Mouse (Mus musculus): ENCODE measurements around the gene Zc3h15. TPM values are rescaled to one million over a fixed set of nuclear protein-coding genes. Genes with fewer than 3 reads are reported as not detected.

Gene Zc3h15
- polyA plus RNA-seq, 1 experiment from 2014 or later: 178 TPM

DNA sequence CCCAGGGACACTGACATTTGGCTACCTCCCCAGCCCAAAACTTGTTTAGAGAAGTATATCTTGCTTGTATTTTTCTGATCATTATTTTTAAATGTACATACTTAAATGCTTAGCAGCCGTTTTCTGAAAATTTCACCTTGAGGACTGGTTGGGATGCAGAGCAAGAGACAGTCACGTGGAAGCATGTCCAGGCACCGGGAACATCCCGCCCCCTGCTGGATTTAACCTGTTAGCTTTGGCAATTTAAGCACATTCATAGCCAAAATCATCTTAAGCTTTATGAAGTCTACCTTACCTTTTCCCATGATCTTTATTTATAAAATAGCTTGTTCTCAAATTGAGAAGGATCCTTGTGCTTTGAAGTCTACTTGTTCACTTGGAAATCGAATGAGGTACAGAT lies 25.8 kb downstream of the Zc3h15 start:
- H3K4me2 ChIP-seq: no peak overlapping the region
- ATAC-seq (ENCODE audit: low FRiP score) (no peak), DNase-seq (ENCODE audit: low spot score, missing footprints) (no peak)
- no peak overlapping the region for H3K4me3 ChIP-seq (ENCODE audit: low read depth, low read length)
- H3K27ac ChIP-seq (ENCODE audit: low read depth, low read length): no peak overlapping the region
- H3K9me3 ChIP-seq (ENCODE audit: control insufficient read depth, low read length): no peaks in the 10 kb centered on the region
- no peaks in the 10 kb centered on the region for H3K4me1 ChIP-seq (ENCODE audit: control insufficient read depth, insufficient read depth, low read length)
- H3K9ac ChIP-seq (ENCODE audit: low read length): no peak overlapping the region
- WGBS: 85% methylated on average over 5 of the region's 5 CpGs
- no peaks in the 10 kb centered on the region for H3K36me3 ChIP-seq (ENCODE audit: control insufficient read depth, insufficient read depth, low read length)
- no peaks in the 10 kb centered on the region for H3K27me3 ChIP-seq (ENCODE audit: control insufficient read depth, insufficient read depth, low read length)

DNA sequence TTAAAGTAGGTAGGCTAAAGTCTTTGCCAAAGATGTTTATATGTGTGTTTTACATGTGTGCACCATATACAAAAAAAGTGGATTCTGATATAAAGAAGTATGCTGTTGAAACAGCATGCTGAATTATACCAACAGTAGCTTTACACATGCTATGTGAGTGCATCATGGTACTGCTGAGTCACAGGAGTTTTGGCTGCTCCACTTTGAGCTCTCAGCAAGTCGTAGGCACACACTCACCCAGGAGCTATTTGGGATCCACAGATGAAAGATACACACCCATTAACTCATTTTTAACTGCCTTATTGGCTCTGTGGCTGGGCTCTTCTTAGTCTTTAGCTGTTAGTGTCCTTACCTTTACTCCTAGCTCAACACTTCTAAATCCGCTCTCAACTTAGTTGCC lies 27.6 kb downstream of the Zc3h15 start:
- H3K4me3 ChIP-seq (ENCODE audit: low read depth, low read length): no peak overlapping the region
- H3K9ac ChIP-seq (ENCODE audit: low read length): no peak overlapping the region
- no peaks in the 10 kb centered on the region for H3K27me3 ChIP-seq (ENCODE audit: control insufficient read depth, insufficient read depth, low read length)
- no peaks in the 10 kb centered on the region for H3K4me1 ChIP-seq (ENCODE audit: control insufficient read depth, insufficient read depth, low read length)
- no peak for ATAC-seq (ENCODE audit: low FRiP score)
- no peaks in the 10 kb centered on the region for H3K36me3 ChIP-seq (ENCODE audit: control insufficient read depth, insufficient read depth, low read length)
- WGBS: 94% methylated on average over 2 of the region's 2 CpGs
- no peak for DNase-seq (ENCODE audit: low spot score, missing footprints)
- H3K4me2 ChIP-seq: no peak overlapping the region
- no peak overlapping the region for H3K27ac ChIP-seq (ENCODE audit: low read depth, low read length)
- no peaks in the 10 kb centered on the region for H3K9me3 ChIP-seq (ENCODE audit: control insufficient read depth, low read length)

DNA sequence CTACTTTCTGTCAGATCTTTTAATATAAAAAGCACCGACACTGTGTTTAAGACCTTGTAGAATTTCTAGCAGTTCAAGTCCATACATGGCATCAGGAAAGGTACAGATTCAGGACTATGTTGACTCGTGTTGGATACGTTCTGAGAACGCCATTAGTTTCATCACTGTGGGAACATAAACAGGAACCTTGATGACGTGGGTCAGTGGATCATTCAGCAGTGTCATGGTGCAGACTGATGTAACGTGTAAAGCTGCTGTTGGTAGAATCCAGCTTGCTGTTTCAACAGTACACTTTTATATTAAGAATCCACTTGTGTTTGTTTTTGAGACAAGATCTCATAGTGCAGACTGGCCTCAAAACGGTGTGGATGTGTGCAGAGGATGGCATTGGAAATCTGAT lies 28.8 kb downstream of the Zc3h15 start:
- no peak for ATAC-seq (ENCODE audit: low FRiP score)
- H3K36me3 ChIP-seq (ENCODE audit: control insufficient read depth, insufficient read depth, low read length): no peaks in the 10 kb centered on the region
- H3K4me2 ChIP-seq: no peak overlapping the region
- H3K9me3 ChIP-seq (ENCODE audit: control insufficient read depth, low read length): no peaks in the 10 kb centered on the region
- no peak overlapping the region for H3K27ac ChIP-seq (ENCODE audit: low read depth, low read length)
- no peak overlapping the region for H3K9ac ChIP-seq (ENCODE audit: low read length)
- no peaks in the 10 kb centered on the region for H3K27me3 ChIP-seq (ENCODE audit: control insufficient read depth, insufficient read depth, low read length)
- WGBS: 85% methylated on average over 7 of the region's 7 CpGs
- H3K4me3 ChIP-seq (ENCODE audit: low read depth, low read length): no peak overlapping the region
- no peak for DNase-seq (ENCODE audit: low spot score, missing footprints)
- H3K4me1 ChIP-seq (ENCODE audit: control insufficient read depth, insufficient read depth, low read length): no peaks in the 10 kb centered on the region

DNA sequence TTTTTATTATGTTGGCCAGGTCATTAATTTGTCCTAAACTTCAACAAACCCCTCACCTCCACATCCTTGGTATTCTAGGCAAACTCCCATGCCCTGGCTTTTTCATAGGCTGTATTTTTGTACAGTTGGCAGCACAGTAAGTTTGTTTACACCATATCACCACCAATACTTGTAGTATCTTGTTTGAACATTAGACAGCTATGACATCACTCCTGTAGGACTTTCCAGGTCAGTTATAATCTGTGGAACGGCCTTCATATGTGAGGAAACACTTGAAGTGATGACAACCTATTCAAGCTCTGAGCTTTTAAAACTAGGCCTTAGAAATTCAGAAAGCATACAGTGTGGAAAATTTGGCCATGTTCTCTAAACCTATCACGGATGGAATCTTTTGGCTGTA lies 29.6 kb downstream of the Zc3h15 start:
- Histone ChIP-seq H3K4me1 (ENCODE audit: control insufficient read depth, insufficient read depth, low read length) (no peaks in the 10 kb centered on the region), H3K27ac (ENCODE audit: low read depth, low read length) (no peak overlapping the region), H3K9me3 (ENCODE audit: control insufficient read depth, low read length) (no peaks in the 10 kb centered on the region), H3K27me3 (ENCODE audit: control insufficient read depth, insufficient read depth, low read length) (no peaks in the 10 kb centered on the region), H3K9ac (ENCODE audit: low read length) (no peak overlapping the region), H3K4me3 (ENCODE audit: low read depth, low read length) (no peak overlapping the region), H3K36me3 (ENCODE audit: control insufficient read depth, insufficient read depth, low read length) (no peaks in the 10 kb centered on the region), H3K4me2 (no peak overlapping the region)
- no peak for ATAC-seq (ENCODE audit: low FRiP score)
- DNase-seq (ENCODE audit: low spot score, missing footprints): no peak
- 91% methylated on average over 2 of the region's 2 CpGs for WGBS

DNA sequence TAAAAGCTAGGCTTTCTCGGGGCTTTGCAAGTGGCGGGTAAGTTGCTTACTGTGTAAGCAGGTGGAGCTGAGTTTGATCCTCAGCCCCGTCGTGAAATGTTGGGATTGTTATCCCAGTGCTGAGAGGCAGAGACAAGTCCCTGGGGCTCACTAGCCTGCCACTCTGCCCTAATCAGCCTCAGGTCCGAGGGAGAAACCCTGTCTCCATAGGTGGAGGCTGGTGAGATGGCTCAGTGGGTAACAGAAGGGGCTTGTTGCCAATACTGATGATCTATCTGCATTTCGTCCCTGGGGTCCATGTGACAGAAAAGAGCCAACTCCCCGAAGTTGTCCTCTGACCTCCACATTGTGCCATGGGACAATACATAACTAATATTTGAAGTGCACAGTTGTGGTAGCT lies 30.2 kb downstream of the Zc3h15 start:
- Histone ChIP-seq H3K4me2 (no peak overlapping the region), H3K27me3 (ENCODE audit: control insufficient read depth, insufficient read depth, low read length) (no peaks in the 10 kb centered on the region), H3K4me1 (ENCODE audit: control insufficient read depth, insufficient read depth, low read length) (no peaks in the 10 kb centered on the region), H3K9me3 (ENCODE audit: control insufficient read depth, low read length) (no peaks in the 10 kb centered on the region), H3K9ac (ENCODE audit: low read length) (no peak overlapping the region), H3K36me3 (ENCODE audit: control insufficient read depth, insufficient read depth, low read length) (no peaks in the 10 kb centered on the region), H3K4me3 (ENCODE audit: low read depth, low read length) (no peak overlapping the region), H3K27ac (ENCODE audit: low read depth, low read length) (no peak overlapping the region)
- ATAC-seq (ENCODE audit: low FRiP score) (no peak), DNase-seq (ENCODE audit: low spot score, missing footprints) (no peak)
- WGBS: 80% methylated on average over 7 of the region's 7 CpGs

DNA sequence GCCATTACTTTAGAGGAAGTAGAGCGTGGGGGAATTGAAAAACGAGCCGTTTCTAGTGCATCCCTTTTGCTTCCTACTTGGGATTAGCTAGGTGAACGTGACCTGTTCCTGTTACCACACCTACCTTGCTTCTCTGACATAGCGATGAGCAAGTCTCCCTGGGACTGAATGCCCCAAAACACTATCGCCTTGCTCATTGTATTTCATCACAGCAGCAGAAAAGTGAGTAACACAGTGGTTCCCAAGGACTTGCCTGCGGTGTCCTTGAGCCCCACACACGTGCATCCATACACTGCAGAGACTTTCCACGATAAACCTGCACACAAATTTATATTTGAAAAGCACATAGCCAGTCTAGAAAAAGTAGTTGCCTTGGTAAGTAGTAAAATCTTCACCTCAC lies 30.7 kb downstream of the Zc3h15 start:
- H3K4me1 ChIP-seq (ENCODE audit: control insufficient read depth, insufficient read depth, low read length): no peaks in the 10 kb centered on the region
- DNase-seq (ENCODE audit: low spot score, missing footprints) (no peak), ATAC-seq (ENCODE audit: low FRiP score) (no peak)
- H3K9me3 ChIP-seq (ENCODE audit: control insufficient read depth, low read length): no peaks in the 10 kb centered on the region
- H3K36me3 ChIP-seq (ENCODE audit: control insufficient read depth, insufficient read depth, low read length): no peaks in the 10 kb centered on the region
- H3K27ac ChIP-seq (ENCODE audit: low read depth, low read length): no peak overlapping the region
- H3K27me3 ChIP-seq (ENCODE audit: control insufficient read depth, insufficient read depth, low read length): no peaks in the 10 kb centered on the region
- 90% methylated on average over 9 of the region's 9 CpGs for WGBS
- no peak overlapping the region for H3K9ac ChIP-seq (ENCODE audit: low read length)
- H3K4me2 ChIP-seq: no peak overlapping the region
- no peak overlapping the region for H3K4me3 ChIP-seq (ENCODE audit: low read depth, low read length)

DNA sequence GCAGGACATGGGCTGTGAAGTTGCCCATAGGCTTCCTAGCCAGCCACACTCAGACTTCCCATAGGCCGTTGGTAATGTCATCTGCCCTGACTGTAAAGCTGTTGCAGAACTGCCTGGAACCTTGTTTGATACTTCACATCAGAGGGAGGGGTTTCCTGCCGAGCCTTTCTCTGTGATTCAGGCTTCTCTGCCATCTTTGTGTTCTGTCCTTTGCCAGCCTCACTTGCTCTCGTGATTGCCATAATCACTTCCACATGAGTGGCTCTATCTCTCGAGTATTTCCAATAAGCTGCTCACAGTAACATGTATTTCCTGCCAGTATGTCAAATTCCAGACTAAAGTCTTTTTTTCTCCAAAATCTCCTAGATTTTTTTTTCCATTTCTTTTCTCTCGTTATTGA lies 31.4 kb downstream of the Zc3h15 start:
- no peaks in the 10 kb centered on the region for H3K27me3 ChIP-seq (ENCODE audit: control insufficient read depth, insufficient read depth, low read length)
- WGBS: 69% methylated on average over 5 of the region's 5 CpGs

DNA sequence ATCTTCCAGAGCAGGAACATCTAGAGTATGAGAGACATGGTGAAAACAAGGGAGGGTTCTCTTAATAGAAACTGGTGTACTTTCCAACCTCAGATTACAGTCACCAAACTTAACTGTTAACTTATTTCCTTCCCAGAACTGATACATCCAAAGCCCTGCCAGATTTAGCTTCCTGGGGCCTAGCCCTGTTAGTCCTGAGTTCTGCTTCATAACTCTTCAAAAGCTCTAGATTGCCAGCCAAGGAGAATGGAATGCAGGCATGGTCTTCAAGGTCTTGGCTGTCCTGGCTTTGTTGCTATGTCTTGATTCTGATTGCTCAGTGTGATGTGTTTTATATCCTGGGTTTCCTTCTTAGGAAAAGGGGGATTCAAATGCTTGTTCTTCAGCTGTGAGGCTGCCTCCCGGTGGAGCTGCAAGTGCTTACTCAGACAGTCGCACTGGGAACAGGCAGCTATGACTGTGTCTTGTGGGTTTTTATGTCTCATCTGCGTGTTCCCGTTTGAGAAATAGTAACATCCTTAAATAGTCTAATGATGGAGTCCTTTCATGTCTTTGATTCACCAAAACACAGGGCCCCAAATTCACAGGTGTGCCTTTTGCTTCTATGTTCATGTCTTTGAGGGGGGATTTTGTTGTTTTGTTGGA lies 32.1 kb downstream of the Zc3h15 start:
- WGBS: 93% methylated on average over 4 of the region's 4 CpGs

More for the DNA sequence above, 31.4 kb downstream of the Zc3h15 start:
- no peaks in the 10 kb centered on the region for H3K9me3 ChIP-seq (ENCODE audit: control insufficient read depth, low read length)
- no peak for ATAC-seq (ENCODE audit: low FRiP score)
- no peaks in the 10 kb centered on the region for H3K36me3 ChIP-seq (ENCODE audit: control insufficient read depth, insufficient read depth, low read length)
- H3K4me1 ChIP-seq (ENCODE audit: control insufficient read depth, insufficient read depth, low read length): no peaks in the 10 kb centered on the region
- no peak overlapping the region for H3K4me2 ChIP-seq
- no peak overlapping the region for H3K27ac ChIP-seq (ENCODE audit: low read depth, low read length)
- H3K9ac ChIP-seq (ENCODE audit: low read length): no peak overlapping the region; the same call in 1 of the 2 replicates
- no peak for DNase-seq (ENCODE audit: low spot score, missing footprints)
- no peak overlapping the region for H3K4me3 ChIP-seq (ENCODE audit: low read depth, low read length)

DNA sequence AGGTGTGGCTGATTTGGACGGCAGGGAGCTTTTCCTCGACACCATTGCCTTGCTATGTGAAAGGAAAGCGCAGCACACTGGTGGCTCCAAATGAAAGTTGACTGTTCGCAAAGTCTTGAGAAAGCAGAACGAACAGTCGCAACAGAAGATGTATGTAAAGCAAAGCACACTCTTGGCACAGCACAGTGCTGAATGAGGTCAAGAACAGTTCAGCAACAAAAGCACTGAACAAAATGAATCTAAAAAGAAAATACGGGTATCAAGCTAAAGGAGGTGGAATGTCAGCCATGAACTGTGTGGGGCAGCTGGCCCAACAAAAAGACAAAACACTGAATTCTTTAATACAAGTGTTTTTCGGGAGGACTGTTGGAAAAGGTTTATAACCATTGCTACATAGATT lies 37.1 kb downstream of the Zc3h15 start:
- whole genome bisulfite sequencing: 91% methylated on average over 8 of the region's 8 CpGs
- ATAC-seq (ENCODE audit: low FRiP score): no peak
- H3K9me3 ChIP-seq (ENCODE audit: control insufficient read depth, low read length): no peaks in the 10 kb centered on the region

More for the DNA sequence above, 32.1 kb downstream of the Zc3h15 start:
- DNase-seq (ENCODE audit: low spot score, missing footprints) (no peak), ATAC-seq (ENCODE audit: low FRiP score) (no peak)
- Histone ChIP-seq H3K4me2 (no peak overlapping the region), H3K27ac (ENCODE audit: low read depth, low read length) (no peak overlapping the region), H3K9ac (ENCODE audit: low read length) (no peak overlapping the region), H3K36me3 (ENCODE audit: control insufficient read depth, insufficient read depth, low read length) (no peaks in the 10 kb centered on the region), H3K4me1 (ENCODE audit: control insufficient read depth, insufficient read depth, low read length) (no peaks in the 10 kb centered on the region), H3K9me3 (ENCODE audit: control insufficient read depth, low read length) (no peaks in the 10 kb centered on the region), H3K27me3 (ENCODE audit: control insufficient read depth, insufficient read depth, low read length) (no peaks in the 10 kb centered on the region), H3K4me3 (ENCODE audit: low read depth, low read length) (no peak overlapping the region)

More for the DNA sequence above, 37.1 kb downstream of the Zc3h15 start:
- DNase-seq (ENCODE audit: low spot score, missing footprints): no peak
- Histone ChIP-seq H3K4me3 (ENCODE audit: low read depth, low read length) (no peak overlapping the region), H3K36me3 (ENCODE audit: control insufficient read depth, insufficient read depth, low read length) (no peaks in the 10 kb centered on the region), H3K4me2 (no peak overlapping the region), H3K27me3 (ENCODE audit: control insufficient read depth, insufficient read depth, low read length) (no peaks in the 10 kb centered on the region), H3K9ac (ENCODE audit: low read length) (no peak overlapping the region), H3K27ac (ENCODE audit: low read depth, low read length) (no peak overlapping the region), H3K4me1 (ENCODE audit: control insufficient read depth, insufficient read depth, low read length) (no peaks in the 10 kb centered on the region)

All from midbrain, embryonic 11.5 days (tissue).